Mouse (Mus musculus) layer of hippocampus, adult 11-12 months (tissue): Measurements from ENCODE around the gene Traf3.

Source experiments
- DNase-seq: peaks from one replicate; pipeline ENCODE4 v3.0.0; 2022; ENCODE audit warnings: low spot score

Traf3 gene

GRCm38 (mm10) chr12:111153946-111154345, 12.2 kb upstream of the Traf3 start:
- DNase-seq: no peak

GRCm38 (mm10) chr12:111154641-111155040, 11.5 kb upstream of the Traf3 start:
- no peak for DNase-seq

GRCm38 (mm10) chr12:111155756-111156155, 10.4 kb upstream of the Traf3 start:
- no peak for DNase-seq

GRCm38 (mm10) chr12:111159659-111160428, 6.3 kb upstream of the Traf3 start:
- DNase-seq: no peak

GRCm38 (mm10) chr12:111160871-111161270, 5.3 kb upstream of the Traf3 start:
- no peak for DNase-seq

GRCm38 (mm10) chr12:111161943-111162311, 4.2 kb upstream of the Traf3 start:
- no peak for DNase-seq

- DNase-seq: peak; percentile 51
Measured at GRCm38 (mm10) chr12:111162312-111163061, 3.7 kb upstream of the Traf3 start.

GRCm38 (mm10) chr12:111164310-111164751, 1.8 kb upstream of the Traf3 start:
- DNase-seq: peak; percentile 92

GRCm38 (mm10) chr12:111165146-111165812, 891 bp upstream of the Traf3 start:
- DNase-seq: peak; percentile 39

- peak; percentile 26 for DNase-seq
Measured at GRCm38 (mm10) chr12:111166681-111167289, 615 bp downstream of the Traf3 start.

- no peak for DNase-seq
Measured at GRCm38 (mm10) chr12:111168891-111169290, 2.7 kb downstream of the Traf3 start.

- no peak for DNase-seq
Measured at GRCm38 (mm10) chr12:111178772-111179171, 12.6 kb downstream of the Traf3 start.

GRCm38 (mm10) chr12:111181848-111182247, 15.7 kb downstream of the Traf3 start:
- DNase-seq: no peak

GRCm38 (mm10) chr12:111182378-111182777, 16.2 kb downstream of the Traf3 start:
- no peak for DNase-seq

GRCm38 (mm10) chr12:111184476-111184875, 18.3 kb downstream of the Traf3 start, which contains the start of gene 4930595D18Rik:
Gene 4930595D18Rik (minus strand): TSS chr12:111184491.
- no peak for DNase-seq

GRCm38 (mm10) chr12:111186986-111187385, 20.8 kb downstream of the Traf3 start:
- no peak for DNase-seq

GRCm38 (mm10) chr12:111188295-111188694, 22.1 kb downstream of the Traf3 start:
- no peak for DNase-seq

- no peak for DNase-seq
Measured at GRCm38 (mm10) chr12:111190355-111190754, 24.2 kb downstream of the Traf3 start.

GRCm38 (mm10) chr12:111190891-111191290, 24.7 kb downstream of the Traf3 start:
- DNase-seq: no peak

GRCm38 (mm10) chr12:111192777-111193176, 26.6 kb downstream of the Traf3 start:
- DNase-seq: no peak

GRCm38 (mm10) chr12:111193331-111193730, 27.2 kb downstream of the Traf3 start:
- peak; percentile 21 for DNase-seq

GRCm38 (mm10) chr12:111196548-111196947, 30.4 kb downstream of the Traf3 start:
- DNase-seq: no peak
